Mouse (Mus musculus) liver, embryonic 13.5 days (tissue): Measurements from ENCODE around the gene Sugp1. TPM values are rescaled to one million over a fixed set of nuclear protein-coding genes. Genes with fewer than 3 reads are reported as not detected.
A peak's percentile ranks its signal among the peaks of the same experiment; 100 is the strongest.

ENCODE experiments used
- ATAC-seq: fragments of 200-750 bp; cut with Nextera tagmentation; 2 replicates; pipeline ENCODE4 v1.8.0; 2017; ENCODE audit warnings: low read depth, mild to moderate bottlenecking, moderate number of reproducible peaks, moderate library complexity
- DNase-seq: peaks from one replicate; pipeline ENCODE4 v3.0.0; 2022
- H3K27ac ChIP-seq: fragments of 300-500 bp; sonication (generic); 2 replicates; pipeline ENCODE4 v1.5.1; 2015; ENCODE audit warnings: moderate library complexity, mild to moderate bottlenecking, inconsistent platforms
- H3K27me3 ChIP-seq: fragments of 300-500 bp; sonication (generic); 2 replicates; pipeline ENCODE4 v1.6.1; 2015; ENCODE audit warnings: mild to moderate bottlenecking, inconsistent platforms
- H3K36me3 ChIP-seq: fragments of 300-500 bp; sonication (generic); 2 replicates; pipeline ENCODE4 v1.6.1; 2015; ENCODE audit warnings: mild to moderate bottlenecking, inconsistent platforms
- H3K4me1 ChIP-seq: fragments of 300-500 bp; sonication (generic); replicated peaks from 2 replicates; pipeline ENCODE4 v1.6.1; 2015; ENCODE audit warnings: inconsistent platforms
- H3K4me2 ChIP-seq: fragments of 300-500 bp; sonication (generic); 2 replicates; pipeline ENCODE4 v1.6.1; 2015; ENCODE audit warnings: inconsistent platforms, mild to moderate bottlenecking, moderate library complexity
- H3K4me3 ChIP-seq: fragments of 300-500 bp; sonication (generic); replicated peaks from 2 replicates; pipeline ENCODE4 v1.5.1; 2015; ENCODE audit warnings: mild to moderate bottlenecking, inconsistent platforms
- H3K9ac ChIP-seq: fragments of 300-500 bp; sonication (generic); 2 replicates; pipeline ENCODE4 v1.6.1; 2015; ENCODE audit warnings: mild to moderate bottlenecking, inconsistent platforms
- H3K9me3 ChIP-seq: fragments of 300-500 bp; sonication (generic); replicated peaks from 2 replicates; pipeline ENCODE4 v1.6.1; 2016; ENCODE audit warnings: inconsistent platforms
- WGBS: fragments of 180-500 bp; shearing (Covaris S2); methylation state at CpG from one replicate; pipeline ENCODE4 v1.1.7; 2015; ENCODE audit not compliant: insufficient replicate concordance; 5-methylcytosine and 5-hydroxymethylcytosine counted together
- microRNA-seq: library from miRNA; unstranded; fragments of <30 nt; microRNA quantifications from one replicate; pipeline ENCODE4, GENCODE M21; 2016
- polyA plus RNA-seq: library from polyadenylated mRNA; unstranded; fragments of >200 nt; fragmentation: Nextera tagmentation; extraction: Ambion mirVana; gene quantifications from 2 replicates; pipeline ENCODE4 v1.2.1, GENCODE M21; 2015

The Sugp1 gene
- polyA plus RNA-seq, 1 experiment from 2014 or later = 20.2 TPM

DNA sequence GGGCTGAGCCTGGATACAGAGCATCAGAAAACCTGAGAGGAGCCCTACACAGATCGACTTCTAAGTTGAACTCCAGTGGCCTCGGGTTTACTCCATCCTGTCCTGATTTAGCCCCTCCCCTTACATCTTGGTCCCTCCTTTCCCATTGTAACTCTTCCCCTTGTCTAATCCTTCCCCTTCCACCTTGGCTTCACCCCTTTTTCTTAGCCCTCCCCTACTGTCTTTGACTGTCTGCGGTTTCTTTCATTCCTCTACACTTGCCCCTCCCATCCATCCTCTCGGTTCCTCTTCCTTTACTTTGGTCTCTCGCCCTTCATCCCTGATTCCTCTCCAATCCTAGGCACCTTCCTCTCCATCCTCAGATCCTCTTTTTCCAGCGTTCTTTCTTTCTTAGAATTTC lies 71.9 kb downstream of the Sugp1 start:
- Histone ChIP-seq H3K9ac (no peak overlapping the region), H3K4me2 (no peak overlapping the region), H3K27me3 (peaks cover 99% of the 10 kb centered on the region), H3K4me1 (no peaks in the 10 kb centered on the region), H3K4me3 (no peak overlapping the region), H3K36me3 (no peaks in the 10 kb centered on the region), H3K9me3 (no peaks in the 10 kb centered on the region), H3K27ac (no peak overlapping the region)
- ATAC-seq (no peak), DNase-seq (no peak)
- WGBS = 12% methylated on average over 6 of the region's 6 CpGs

DNA sequence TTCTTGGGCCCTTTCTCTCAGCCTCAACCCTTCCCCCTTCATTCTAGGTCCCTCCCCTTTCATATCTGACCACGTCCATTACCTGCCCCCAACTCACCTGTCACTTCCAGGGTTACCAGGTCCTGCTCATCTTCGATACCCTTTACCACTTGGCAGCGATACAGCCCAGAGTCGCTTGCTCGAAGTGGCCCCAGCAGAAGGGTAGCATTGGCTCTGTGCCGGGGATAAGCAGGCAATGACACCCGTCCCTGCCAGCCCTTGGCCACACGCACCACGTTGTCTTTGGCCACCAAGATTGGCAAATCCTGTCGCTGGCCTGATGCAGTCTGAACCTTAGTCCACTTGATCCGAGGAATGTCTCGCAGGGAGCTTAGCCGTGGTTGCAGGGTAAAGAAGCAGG lies 72.3 kb downstream of the Sugp1 start:
- peaks cover 99% of the 10 kb centered on the region for H3K27me3 ChIP-seq
- H3K4me3 ChIP-seq = no peak overlapping the region
- H3K36me3 ChIP-seq = no peaks in the 10 kb centered on the region
- DNase-seq = no peak
- no peak overlapping the region for H3K9ac ChIP-seq
- ATAC-seq = no peak
- H3K27ac ChIP-seq = no peak overlapping the region
- no peaks in the 10 kb centered on the region for H3K9me3 ChIP-seq
- H3K4me2 ChIP-seq = no peak overlapping the region
- no peaks in the 10 kb centered on the region for H3K4me1 ChIP-seq
- WGBS = 54% methylated on average over 13 of the region's 13 CpGs

DNA sequence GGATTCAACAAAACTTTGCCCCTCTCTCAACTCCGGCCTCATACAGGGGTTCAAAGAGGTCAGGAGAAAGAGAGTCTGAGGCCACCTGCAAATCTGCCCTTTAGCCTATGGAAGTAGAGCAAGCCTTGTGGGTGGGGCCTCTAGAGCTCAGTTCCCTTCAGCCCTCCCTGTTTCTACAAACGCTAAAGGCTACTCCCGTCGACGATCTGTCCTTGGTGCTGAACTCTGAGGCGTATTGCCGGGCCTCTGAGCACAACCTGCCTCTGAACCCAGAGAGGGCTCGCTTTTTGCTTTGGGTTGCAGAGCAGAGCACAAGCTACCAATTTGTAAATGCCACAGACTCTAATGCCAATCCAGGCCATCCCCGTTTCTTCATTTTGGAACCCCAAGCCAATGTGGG lies 75.0 kb downstream of the Sugp1 start:
- no peak overlapping the region for H3K9ac ChIP-seq
- WGBS = 5% methylated on average over 9 of the region's 9 CpGs
- no peak overlapping the region for H3K4me3 ChIP-seq
- peaks cover 97% of the 10 kb centered on the region for H3K27me3 ChIP-seq
- H3K36me3 ChIP-seq = no peaks in the 10 kb centered on the region
- ATAC-seq (no peak), DNase-seq (peak; percentile 18)
- H3K4me1 ChIP-seq = no peaks in the 10 kb centered on the region
- no peaks in the 10 kb centered on the region for H3K9me3 ChIP-seq
- no peak overlapping the region for H3K4me2 ChIP-seq
- no peak overlapping the region for H3K27ac ChIP-seq

DNA sequence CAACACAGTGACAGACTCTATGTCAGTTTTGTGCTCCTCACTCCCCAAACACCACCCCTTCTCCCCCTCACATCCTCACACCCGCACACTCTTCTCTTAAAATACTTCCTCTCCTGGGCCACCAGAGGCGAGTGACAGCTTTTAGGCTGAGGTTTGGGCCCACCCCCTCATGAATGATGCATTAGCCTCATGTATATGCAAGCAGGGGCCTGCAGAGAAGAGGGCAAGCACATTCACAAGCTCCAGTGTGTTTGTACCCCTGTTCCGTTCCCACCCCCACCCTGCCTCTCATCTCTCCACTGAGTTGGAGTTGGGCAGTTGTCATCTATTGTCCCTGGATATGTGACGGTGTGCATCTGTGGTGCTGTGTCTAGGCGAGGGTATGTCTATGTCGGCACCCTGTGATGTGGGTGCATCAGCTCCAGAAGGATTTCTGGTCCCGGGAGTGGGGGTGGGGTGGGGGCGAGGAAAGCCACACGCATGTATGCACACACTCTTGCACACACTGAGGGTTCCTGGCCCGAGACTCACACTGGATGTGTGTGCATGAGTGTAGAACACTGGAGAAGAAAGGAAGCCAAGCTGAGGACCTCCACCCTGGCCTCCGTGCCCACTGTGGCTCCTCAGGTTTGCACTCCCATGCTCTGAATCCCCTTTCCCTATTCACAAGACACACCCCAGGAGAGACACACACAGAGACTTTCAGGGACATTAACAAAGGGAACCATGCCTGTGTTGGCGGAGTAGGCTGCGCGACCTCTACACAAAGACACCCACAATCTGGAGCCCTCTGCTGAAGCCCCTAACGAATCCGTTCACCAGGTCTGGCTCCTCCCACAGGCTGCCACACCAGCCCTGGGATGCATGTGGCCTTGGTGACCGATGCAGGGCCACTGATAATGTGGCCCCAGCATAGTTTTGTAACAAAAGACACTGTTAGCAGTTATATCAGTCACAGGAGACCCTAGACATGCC lies 76.4 kb downstream of the Sugp1 start:
- Histone ChIP-seq H3K27ac (no peak overlapping the region), H3K9ac (no peak overlapping the region), H3K27me3 (peaks cover 85% of the 10 kb centered on the region), H3K9me3 (no peaks in the 10 kb centered on the region), H3K4me2 (no peak overlapping the region), H3K36me3 (no peaks in the 10 kb centered on the region), H3K4me3 (no peak overlapping the region), H3K4me1 (no peaks in the 10 kb centered on the region)
- WGBS = 16% methylated on average over 17 of the region's 17 CpGs
- DNase-seq (no peak), ATAC-seq (no peak)

DNA sequence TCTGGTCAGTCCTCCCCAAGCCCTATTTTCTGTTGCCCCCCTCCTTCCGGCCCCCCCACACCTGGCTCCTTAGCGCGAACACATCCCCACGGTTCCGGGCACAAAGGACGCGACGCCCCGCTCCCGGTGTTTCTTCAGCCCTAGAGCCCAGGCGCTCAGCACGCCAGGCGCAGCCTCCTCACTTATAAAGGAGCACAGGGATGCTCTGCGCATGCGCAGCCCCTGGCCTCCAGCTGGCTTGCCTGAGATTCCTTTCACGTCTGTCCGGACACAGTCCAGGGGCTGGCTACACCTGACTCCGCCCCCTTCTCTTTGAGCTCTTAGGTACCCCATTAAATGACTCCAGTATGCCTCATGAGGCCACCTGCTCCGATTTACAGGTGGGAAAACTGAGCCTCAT lies 78.1 kb downstream of the Sugp1 start, which contains the start of gene Ncan:
TSS of gene Ncan (minus strand) at position 207 of the 400 bp plus-strand sequence.
- H3K4me3 ChIP-seq = no peak within 1 kb of the TSS
- DNase-seq = no peak
- H3K9me3 ChIP-seq = no peaks in the 10 kb centered on the region
- H3K4me2 ChIP-seq = no peak within 1 kb of the TSS
- H3K27ac ChIP-seq = no peak within 1 kb of the TSS
- H3K4me1 ChIP-seq = no peaks in the 10 kb centered on the region
- ATAC-seq = no peak
- no peak within 1 kb of the TSS for H3K9ac ChIP-seq
- WGBS = 6% methylated on average over 19 of the region's 19 CpGs
- no peaks in the 10 kb centered on the region for H3K36me3 ChIP-seq
- peaks cover 81% of the 10 kb centered on the region for H3K27me3 ChIP-seq

Small RNAs within 50 kb of the gene (microRNA-seq; reads per million reads assigned to microRNA genes)
- gene Mir7066 = not detected

Other genes with a start within 250 kb of the Sugp1 start
- gene Gmip, start 234.1 kb upstream of the Sugp1 start, polyA plus RNA-seq = 4.7 and 5.0 TPM in 2 replicates
- 0.07 and 0.09 TPM in 2 replicates for gene Lpar2, start 220.4 kb upstream of the Sugp1 start, polyA plus RNA-seq
- 2.4 and 2.8 TPM in 2 replicates for gene Pbx4, start 210.3 kb upstream of the Sugp1 start, polyA plus RNA-seq
- 0.03 and 0.09 TPM in 2 replicates for gene Cilp2, start 155.1 kb upstream of the Sugp1 start, polyA plus RNA-seq
- 2.4 and 2.5 TPM in 2 replicates for gene Tssk6, start 140.6 kb upstream of the Sugp1 start, polyA plus RNA-seq
- 109 and 114 TPM in 2 replicates for gene Ndufa13, start 140.3 kb upstream of the Sugp1 start, polyA plus RNA-seq
- 0.74 and 0.81 TPM in 2 replicates for gene Yjefn3, start 140.1 kb upstream of the Sugp1 start, polyA plus RNA-seq
- gene Gatad2a, start 46.4 kb upstream of the Sugp1 start, polyA plus RNA-seq = 27.1 and 27.8 TPM in 2 replicates
- gene Mau2, start 79 bp upstream of the Sugp1 start, polyA plus RNA-seq = 22.7 and 26.6 TPM in 2 replicates
- 0.98 and 1.1 TPM in 2 replicates for gene Tm6sf2, start 30.1 kb downstream of the Sugp1 start, polyA plus RNA-seq
- gene Hapln4, start 40.6 kb downstream of the Sugp1 start, polyA plus RNA-seq = 0.05 and 0.51 TPM in 2 replicates
- gene Ncan, start 78.1 kb downstream of the Sugp1 start, polyA plus RNA-seq = 0.07 and 0.13 TPM in 2 replicates
- 26.2 and 28.5 TPM in 2 replicates for gene Nr2c2ap, start 88.5 kb downstream of the Sugp1 start, polyA plus RNA-seq
- gene Rfxank, start 96.3 kb downstream of the Sugp1 start, polyA plus RNA-seq = 6.6 and 7.1 TPM in 2 replicates
- 25.0 and 25.8 TPM in 2 replicates for gene Borcs8, start 96.7 kb downstream of the Sugp1 start, polyA plus RNA-seq
- 0.08 and 0.17 TPM in 2 replicates for gene Mef2b, start 96.9 kb downstream of the Sugp1 start, polyA plus RNA-seq
- 27.8 and 31.4 TPM in 2 replicates for gene Tmem161a, start 129.5 kb downstream of the Sugp1 start, polyA plus RNA-seq
- 3.5 and 5.0 TPM in 2 replicates for gene Slc25a42, start 169.5 kb downstream of the Sugp1 start, polyA plus RNA-seq
- 12.4 and 14.3 TPM in 2 replicates for gene Sugp2, start 191.4 kb downstream of the Sugp1 start, polyA plus RNA-seq
- 17.4 and 18.9 TPM in 2 replicates for gene Armc6, start 191.7 kb downstream of the Sugp1 start, polyA plus RNA-seq
- 8.6 and 9.4 TPM in 2 replicates for gene Homer3, start 240.0 kb downstream of the Sugp1 start, polyA plus RNA-seq